Mouse (Mus musculus) cerebellum, postnatal 14 days (tissue): ENCODE data around the gene Castor1.
A peak's percentile ranks its signal among the peaks of the same experiment; 100 is the strongest.

ENCODE experiments used
- DNase-seq, 2 experiments: peaks; one replicate each; pipeline ENCODE4 v3.0.0; 2021; ENCODE audit warnings: mixed read lengths in 2 of 2

Castor1 gene

DNA sequence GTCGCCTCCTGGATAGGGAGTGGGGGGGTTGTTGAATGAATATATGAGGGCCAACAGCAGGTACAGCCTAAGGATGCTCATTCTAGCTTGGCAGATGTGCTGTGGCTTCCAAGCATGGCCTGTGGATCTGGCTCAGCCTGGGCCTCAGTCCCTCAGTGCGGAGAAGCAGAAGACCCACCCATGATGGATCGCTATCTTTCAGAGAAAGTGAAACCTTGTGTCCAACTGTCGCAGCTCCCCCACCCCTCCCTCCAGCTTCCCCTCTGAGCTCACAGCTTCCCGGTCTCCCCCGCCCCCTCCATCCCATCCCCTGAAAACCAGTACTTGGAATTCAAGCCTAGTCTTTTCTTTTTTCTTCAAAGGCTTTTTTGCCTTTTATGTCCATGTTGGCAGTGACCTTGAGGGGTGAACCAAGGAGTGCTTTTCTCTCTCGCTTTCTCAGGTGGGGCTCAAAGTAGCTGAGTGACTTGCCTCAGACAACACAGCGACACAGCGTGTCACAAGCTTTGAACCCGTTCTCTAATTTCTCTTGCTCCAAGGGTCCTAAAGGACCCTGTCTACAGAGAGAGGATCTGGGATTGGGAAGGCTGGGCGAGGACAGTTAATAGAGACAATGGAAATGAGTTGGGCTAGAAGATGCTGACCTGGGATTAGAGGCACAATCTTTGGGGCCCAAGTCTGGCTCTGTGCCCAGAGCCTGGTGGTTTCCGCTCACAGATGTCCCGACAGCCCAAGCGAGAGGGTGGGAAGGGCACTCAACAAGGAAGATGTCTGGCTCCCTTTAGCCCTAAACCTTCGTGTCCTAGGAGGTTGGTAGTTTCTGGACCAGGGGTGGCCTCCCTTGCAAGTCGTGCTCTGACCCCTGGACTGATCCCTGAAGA, 17.9 kb downstream of the Castor1 start, which contains the start of gene Osm:
TSS of gene Osm (plus strand) at position 756 of the 881 bp plus-strand sequence.
- DNase-seq: peak in 1 of 2 experiments; percentile 13

DNA sequence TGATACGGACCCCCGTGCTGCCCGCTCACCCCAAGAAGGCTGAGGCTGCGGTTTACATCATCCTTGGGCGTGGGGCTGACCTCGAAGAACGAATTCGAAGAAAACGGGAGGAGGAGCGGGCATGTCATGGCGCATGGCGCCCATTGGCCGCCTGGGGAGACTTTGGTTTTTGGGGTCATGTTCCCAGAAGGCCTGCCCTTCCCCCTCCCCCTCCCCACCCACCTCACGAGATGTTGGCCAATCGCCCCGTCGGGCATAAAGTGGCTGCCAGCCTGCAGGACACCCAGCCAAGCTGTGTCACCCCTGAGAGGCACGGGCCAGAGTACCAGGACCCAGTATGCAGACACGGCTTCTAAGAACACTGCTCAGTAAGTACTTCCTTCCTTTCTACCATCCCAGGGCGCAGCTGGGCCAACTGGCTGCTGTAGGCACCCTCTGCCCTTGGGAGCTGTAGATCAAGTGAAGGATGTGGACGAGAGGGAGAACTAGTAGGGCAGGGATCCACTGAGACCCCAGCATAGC, 18.6 kb downstream of the Castor1 start:
- DNase-seq: no peak

DNA sequence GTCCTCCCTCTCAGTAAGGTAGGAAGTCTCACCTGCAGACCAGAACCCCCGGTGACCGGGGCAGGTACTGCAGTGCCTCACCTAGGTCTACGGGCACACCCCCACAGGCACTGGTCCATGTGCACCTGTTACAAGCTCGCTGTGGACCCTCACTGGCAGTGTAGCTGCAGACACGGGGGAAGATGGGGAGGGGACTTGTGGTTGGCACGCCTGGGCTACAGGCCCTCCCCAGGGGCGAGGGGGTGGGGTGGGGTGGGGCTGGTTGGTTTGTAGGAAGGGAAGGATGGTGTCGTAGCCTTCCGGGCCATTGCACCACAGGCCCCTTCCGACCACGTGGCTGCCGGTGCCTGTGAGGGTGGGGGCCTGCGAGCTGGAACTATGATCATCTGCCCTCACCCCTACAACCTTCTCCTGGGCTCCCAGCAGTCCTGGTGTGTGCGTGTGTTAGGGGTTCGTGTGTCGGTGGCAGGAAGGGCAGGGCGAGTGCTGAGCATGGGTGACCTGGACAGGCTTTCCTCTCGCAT, 19.4 kb downstream of the Castor1 start:
- DNase-seq: peak in 1 of 2 experiments; percentile 20

DNA sequence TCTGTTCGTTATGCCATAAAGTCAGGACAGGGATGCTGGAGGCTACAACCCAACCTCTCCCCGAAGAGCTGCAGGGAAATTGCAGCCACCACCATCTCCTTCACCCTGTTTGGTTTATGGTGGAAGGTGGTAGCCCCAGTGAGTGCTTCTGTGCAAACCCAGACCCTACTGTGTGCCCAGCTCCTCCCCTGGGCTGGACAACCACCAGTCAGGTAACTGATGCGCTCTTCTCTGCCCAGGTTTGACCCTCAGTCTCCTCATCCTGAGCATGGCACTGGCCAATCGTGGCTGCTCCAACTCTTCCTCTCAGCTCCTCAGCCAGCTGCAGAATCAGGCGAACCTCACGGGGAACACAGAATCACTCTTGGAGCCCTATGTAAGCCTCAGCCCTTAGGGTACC, 20.1 kb downstream of the Castor1 start:
- DNase-seq: peak in 1 of 2 experiments; percentile 2

DNA sequence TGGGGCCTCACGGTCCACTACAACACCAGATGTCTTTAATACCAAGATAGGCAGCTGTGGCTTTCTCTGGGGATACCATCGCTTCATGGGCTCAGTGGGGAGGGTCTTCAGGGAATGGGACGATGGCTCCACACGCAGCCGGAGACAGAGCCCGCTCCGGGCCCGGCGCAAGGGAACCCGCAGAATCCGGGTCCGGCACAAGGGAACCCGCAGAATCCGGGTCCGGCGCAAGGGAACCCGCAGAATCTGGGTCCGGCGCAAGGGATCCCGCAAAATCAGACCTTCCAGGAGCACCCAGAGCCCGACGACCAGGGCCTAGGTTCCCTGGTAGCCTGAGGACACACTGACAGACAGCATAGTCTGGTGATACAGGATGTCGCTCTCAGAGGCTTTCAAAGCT, 21.7 kb downstream of the Castor1 start:
- DNase-seq: peak in 1 of 2 experiments; percentile 1

DNA sequence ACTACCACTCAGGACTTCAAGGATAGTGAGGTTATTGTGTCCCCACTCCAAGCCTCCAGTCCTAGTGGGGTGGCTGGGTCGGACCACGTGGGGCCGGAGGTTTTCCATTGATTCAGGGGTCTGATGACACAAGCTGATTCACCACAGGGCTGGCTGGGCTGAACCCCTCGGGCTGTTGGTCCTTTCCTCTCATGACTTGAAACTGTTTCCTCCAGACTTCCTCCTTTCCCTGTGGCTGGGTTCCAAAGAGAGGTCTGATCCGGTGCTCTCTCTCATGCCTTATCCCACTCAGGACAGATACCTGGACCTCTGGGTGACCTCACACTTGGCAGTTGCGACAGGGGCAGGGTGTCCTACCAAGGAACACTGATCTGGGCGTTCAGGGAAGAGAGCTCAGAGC, 22.1 kb downstream of the Castor1 start:
- peak in 1 of 2 experiments; percentile 3 for DNase-seq

DNA sequence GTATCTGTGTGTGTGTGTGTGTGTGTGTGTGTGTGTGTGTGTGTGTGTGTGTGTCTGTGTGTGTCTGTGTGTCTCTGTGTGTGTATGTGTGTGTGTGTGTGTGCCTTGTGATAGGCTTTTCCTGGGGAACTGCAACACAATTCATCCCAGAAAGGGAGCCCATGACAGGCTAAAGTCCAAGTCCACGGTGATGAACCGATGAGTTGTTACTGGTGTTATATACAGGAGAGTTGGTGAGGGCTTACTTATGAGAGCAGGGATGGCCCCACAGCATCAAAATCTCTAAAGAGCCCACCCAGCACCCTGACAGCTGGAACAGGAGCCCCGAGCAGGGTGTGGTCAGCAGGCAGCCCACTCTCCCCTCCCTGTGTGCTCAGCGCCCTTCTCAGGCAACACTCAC, 23.2 kb downstream of the Castor1 start:
- no peak for DNase-seq

DNA sequence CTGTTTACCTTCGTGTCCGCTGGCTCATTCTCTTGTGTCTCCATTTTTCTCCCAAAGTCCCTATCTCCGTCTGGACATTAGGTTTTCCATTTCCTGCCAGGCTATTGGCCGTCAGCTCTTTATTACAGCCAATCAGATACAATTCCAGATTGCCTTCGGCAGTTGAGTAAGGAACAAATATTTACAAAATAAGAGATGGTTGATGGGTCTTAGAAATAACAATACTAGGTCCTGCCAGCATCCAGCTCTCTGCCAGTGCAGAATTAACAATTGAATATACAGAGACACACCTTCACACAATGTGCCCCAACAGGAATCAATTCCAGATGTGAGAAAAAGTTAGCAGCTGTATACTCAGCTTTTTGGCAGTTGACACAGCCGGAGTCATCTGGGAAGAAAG, 28.1 kb downstream of the Castor1 start:
- no peak for DNase-seq

DNA sequence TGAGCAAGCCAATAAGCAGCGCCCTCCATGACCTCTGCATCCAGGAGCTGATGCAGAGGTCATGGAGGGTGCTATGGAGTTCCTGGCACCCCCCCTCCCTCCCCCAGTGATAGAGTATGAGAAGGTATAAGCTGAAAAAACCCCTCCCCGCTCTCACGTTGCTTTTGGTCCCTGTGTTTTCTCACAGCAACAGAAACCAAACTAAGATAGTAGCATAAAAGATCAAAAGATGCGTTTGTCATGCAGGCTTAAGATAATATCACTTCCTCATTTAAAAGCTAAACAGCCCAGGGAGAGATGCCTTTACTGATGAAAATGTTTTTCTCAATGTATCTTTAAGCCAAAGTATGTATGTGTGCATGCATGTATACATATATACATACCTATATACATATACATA, 28.6 kb downstream of the Castor1 start:
- DNase-seq: no peak

DNA sequence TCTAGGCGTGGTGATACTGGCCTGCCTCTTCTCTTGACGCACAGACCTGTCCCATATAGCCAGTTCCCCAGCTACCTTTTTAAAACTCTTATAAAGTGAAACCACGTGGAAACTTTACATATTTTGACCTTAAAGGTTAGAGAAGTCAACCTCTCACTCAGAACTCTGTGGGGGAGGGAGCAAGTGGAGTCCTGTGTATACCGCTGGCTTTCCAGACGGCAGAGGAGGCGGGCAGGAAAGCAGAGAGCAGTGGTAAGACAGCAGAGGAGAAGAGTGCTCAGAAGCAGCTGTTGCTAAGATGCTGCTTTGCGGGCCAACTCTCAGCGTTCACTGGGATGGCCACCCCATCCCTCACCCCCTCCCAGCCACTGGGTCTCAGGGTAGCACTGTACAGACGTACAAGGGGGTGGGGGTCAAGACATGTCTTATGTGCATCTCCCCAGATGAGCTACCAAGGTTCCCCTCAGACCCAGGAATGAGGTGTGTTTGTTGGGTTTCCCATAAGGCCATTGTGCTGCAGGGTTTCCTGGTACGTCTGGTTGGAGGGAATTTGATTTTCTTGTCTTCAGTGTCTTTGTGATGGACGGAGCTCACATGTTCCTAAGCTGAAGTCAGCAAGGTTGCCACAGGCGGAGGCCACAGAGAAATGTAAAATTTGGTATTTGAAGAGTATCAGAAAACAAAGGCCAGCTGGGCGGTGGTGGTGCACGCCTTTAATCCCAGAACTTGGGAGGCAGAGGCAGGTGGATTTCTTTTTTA, 29.4 kb downstream of the Castor1 start:
- no peak for DNase-seq

DNA sequence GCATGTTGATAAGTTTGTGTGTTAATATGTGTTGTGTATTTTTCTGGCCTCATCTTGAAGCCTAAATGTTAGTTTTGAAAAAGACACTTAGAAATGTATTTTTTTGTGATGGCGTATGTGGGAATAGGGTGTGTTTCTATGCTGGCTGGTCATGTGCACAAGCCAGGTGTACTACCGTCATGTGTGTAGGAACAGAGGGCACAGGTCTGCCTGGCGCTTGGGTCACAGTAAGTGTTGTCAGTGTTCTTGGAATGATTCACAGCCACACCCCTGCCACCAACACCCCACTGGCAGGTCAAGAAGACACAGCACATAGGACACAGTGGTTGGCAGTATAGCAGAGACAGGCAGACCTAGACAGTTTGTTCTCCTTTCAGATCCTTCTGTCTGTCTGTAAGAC, 31.1 kb downstream of the Castor1 start:
- no peak for DNase-seq

DNA sequence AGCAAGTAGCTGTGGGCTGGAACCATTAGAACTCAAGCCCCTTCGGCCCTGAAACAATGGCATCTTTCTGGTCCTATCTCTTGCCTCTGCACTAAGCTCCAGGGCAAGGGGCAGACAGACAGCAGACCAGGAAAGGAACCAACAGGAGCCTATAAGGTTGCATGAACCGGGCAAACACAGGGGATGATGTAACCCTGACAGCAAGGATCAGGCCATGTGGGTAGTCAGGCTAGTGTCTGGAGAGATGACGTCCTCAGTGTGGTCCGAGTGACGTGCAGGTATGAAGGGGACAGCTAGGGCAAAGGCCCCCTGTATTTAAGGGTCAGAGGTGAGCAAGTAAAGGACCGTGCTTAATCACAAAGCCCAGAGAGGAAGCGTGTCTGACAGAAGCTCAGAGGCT, 32.3 kb downstream of the Castor1 start:
- no peak for DNase-seq

DNA sequence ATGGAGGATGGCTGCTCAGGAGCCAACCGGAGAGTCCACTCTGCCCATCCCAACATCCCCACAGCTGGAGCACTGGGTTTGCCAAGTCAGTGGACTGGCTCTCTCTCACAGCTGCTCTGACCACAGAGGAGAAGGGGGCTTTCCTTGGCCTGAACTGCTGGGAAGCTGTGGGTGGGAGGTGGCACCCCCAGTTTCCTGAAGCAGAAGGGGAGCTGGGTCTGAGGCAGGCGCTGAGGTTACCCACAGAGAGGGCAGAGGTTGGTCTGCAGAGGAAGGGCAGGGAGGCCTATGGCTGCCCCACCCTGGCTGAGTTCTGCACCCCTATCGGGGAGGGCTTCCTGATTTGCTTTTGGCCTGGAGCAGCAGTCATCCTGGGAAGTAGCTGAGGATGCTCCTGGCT, 33.4 kb downstream of the Castor1 start:
- DNase-seq: no peak

DNA sequence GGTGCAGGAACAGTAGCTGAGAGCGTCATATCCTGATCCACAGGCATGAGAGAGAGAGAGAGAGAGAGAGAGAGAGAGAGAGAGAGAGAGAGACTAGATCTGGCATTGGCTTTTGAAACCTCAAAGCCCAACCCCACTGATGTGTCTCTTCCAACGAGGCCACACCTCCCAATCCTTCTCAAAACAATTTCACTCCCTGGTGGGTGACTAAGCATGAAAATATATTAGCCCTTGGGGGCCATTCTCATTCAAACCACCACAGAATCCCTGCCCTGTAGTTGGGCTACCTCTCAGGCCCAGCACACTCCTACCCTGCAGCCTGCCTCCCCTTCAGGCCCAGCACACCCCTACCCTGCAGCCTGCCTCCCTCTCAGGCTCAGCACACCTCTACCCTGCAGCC, 34.9 kb downstream of the Castor1 start:
- DNase-seq: no peak

DNA sequence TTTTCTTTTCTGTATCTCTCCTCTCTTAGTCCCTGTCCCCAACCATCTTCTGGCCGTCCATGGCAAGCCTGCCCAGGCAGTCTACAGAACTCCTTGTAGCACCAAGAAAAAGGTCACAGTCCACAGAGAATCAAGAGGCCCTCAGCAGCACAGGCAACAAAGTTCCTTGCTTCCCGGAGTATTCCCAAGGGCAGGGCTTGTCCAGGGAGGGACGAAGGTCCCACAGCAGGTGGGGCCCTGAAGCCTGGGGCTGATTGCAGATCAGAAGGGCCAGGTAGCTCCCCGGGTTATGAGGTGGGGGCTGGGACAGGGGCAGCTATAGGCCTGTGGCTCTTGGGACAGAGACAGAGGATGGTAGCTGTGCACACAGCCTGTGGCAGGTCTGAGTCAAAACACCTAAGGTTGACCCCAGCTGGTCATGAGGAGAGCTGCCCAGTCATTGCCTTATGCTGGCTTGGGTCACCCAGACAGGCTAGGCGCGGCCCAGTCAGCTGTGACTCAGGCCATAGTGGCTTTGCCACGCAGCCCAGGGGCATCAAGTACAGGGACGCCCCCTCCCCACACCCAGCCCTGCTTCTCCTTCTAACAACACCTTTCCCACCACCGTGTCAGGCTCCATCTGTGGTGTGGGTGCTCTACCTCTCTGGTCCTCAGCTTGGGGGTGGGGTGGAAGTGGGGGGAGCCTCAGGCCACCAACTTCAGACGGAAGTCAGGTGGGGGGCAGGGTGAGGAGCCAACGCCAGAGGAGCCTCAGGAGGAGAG, 39.0 kb downstream of the Castor1 start, which contains the start of gene Lif:
TSS of gene Lif (plus strand) at position 712 of the 762 bp plus-strand sequence.
- no peak for DNase-seq

DNA sequence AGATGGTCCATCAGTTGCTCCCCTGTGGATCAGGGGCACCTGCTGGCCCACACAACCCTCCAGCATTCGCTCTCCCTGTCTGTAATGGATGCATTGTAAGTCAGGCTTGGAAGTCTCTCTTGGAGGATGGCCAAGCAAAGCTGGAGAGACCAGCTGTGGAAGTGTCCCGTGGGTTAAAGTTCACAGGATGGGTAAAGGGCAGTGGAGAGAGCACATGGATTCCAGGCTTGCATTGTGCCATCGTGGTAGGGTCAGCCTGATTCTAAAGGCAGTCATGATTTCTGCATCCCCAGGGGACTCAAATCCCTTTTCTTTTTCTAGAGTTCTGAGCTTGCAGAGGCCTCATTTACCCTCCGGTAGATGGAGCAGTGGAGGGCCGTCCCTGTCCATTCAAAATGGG, 39.7 kb downstream of the Castor1 start:
- DNase-seq: no peak

DNA sequence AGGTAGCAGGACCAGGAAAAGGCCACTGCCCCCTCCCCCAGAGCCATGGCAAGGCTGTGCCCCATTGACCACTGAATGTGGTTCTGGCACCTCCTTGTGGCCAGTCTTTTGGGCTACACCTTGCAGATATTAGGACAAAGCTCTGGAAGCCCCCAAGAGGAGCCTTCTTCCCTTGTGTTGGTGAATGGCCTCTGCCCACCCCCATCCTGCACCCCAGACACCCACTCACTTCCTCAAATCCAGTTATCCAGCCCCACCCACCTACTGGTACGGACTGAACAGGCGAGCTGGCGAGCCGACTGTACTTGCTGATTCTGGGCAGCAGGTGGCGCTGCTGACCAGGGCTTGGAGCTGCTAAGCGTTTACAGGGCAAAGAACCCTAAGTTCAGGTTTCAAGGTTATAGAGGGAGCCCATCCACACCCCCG, 40.6 kb downstream of the Castor1 start:
- peak; percentile 92 to 94 for DNase-seq

DNA sequence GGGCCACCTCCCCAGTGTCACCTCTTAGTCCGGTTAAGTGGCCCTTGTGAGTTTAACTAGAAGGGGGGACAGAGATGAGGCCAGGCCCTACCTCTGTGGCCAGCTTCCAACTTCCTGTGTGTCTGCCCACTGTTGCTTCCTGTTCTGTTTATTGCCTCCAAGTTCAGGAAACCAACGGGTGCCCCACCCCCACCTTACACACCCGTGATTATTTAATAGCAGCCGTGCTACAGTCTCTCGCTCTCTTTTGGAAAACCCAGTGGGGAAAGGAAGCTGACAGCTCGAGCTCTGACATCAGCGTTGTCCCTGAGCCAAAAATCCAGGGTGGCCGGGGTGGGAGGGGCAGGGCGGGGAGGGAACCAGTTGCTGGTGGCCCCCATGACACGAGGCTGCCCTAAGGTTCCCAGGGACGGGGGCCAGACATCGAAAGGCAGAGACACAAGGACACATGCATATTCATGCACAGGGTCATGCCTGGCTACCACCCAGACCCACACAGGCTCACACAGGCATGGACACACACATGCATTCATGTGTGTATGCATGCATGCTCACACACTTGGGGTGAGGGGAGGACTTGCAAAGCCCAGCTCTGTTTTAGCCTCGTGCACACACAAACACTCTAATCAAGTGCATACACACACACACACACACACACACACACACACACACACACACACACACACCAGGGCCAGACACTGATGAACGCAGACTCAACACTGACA, 42.6 kb downstream of the Castor1 start:
- DNase-seq: peak; percentile 62 to 80

DNA sequence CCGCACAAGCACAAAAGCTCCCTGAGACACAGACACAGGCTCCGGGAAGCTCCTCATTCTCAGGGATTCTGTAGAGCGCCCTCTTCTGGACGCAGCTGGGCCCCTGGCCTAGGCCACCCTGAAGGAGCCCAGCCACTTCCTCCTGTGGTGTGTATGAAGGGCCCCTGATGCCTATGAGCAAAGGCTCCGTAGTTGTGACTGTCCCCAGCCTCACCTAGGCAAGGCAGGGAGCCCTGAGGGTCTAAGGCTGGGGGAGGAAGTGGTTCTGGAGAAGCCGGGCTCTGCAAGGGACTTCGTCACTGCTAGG, 43.1 kb downstream of the Castor1 start:
- DNase-seq: peak; percentile 70 to 81

DNA sequence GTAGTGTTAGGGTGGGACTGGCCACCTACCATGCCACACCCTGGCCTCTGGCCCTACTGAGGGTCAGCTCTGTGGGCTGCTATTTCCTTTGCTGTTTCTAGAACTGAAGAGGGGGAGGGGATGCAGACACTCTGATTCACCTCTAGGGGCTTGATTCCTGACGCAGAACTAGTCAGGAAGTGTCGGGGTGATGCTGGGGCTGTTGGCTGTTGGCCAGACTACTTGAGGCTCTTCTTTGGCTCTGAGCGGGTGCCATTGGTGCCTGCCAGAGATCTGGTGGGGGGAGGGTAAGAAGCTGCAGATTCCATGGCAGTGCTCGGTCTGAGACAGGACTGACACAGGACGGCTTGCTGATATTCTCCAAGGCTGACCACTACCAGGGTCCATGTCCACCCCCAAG, 43.9 kb downstream of the Castor1 start:
- peak; percentile 69 to 83 for DNase-seq

DNA sequence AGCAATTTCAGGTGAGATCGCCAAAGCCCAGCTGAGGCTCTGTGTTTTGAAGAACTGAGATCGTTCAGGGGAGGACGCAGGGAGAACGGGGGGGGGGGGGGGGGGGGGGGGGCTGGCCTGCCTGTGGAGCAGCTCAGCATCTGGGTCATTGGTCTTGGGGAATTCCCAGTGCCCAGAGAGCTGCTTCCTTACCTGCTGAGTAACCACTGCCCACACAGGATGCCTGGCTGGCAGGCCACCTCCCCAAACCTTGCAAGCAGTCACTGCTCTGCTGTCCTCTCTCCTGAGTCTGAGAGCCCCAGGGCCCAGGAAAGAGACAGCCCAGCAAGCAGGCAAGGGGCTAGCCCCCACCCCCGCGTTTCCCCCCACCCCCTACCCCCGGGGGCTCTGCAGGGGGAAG, 44.8 kb downstream of the Castor1 start:
- DNase-seq: no peak

DNA sequence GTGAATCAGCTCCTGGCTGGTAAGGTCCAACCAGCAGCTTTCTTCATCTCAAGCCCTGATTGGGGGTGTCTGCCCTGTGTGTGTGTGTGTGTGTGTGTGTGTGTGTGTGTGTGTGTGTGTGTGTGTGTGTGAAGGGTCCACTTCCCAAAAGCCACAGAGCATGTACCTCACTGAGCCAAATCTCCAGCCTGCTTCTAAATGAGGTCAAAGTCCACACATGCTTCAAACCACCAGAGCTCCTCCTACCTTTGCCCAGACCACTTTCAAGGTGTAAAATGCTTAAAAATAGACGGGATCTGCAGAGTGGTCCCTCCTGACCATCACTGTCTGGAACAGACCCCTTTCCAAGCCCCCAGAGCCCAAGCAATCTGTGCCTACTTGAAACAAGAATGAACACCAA, 45.3 kb downstream of the Castor1 start:
- DNase-seq: no peak
